ENCODE assay signal across 11 mouse cellular contexts in genomic region chr13:92828820-92829219, GRCm38 (mm10). TPM values are rescaled to one million over a fixed set of nuclear protein-coding genes. Genes with fewer than 3 reads are reported as not detected.
DNase-seq lines count a peak whose midpoint lies in the region; ATAC-seq and TF ChIP-seq lines count a peak whose summit lies in the region.
"Had no signal": no experiment of that assay in that cellular context is flagged by ENCODE, and none has a peak within 500 bp of the region (broad histone marks: within the 10 kb centered on the region; RNA-seq: fewer than 3 reads in every experiment).

No protein-coding gene starts in this region.

- H3K4me2 ChIP-seq in lung, embryonic 14.5 days: 0 out of 2 replicates have a peak overlapping the region, but pooled peaks have one; percentile 7
- H3K4me2 ChIP-seq in embryonic facial prominence, embryonic 14.5 days (ENCODE audit: low read depth, low read length): peak overlapping the region; percentile 33
- H3K4me2 ChIP-seq in myocyte (ENCODE audit: low read depth): peak overlapping the region; percentile 52

- H3K27me3 ChIP-seq in heart, embryonic 10.5 days (ENCODE audit: insufficient read depth, poor library complexity, severe bottlenecking): no peaks in the 10 kb centered on the region
- H3K27me3 ChIP-seq in lung, embryonic 14.5 days (ENCODE audit: insufficient read depth, low read length): no peaks in the 10 kb centered on the region
- no peaks in the 10 kb centered on the region for H3K27me3 ChIP-seq in embryonic facial prominence, embryonic 14.5 days (replicated peaks; ENCODE audit: control insufficient read depth, insufficient read depth, low read length)
- H3K27me3 ChIP-seq in myocyte (ENCODE audit: control insufficient read depth, insufficient read depth, insufficient read length): no peaks in the 10 kb centered on the region

- no peak overlapping the region for H3K4me3 ChIP-seq in heart, embryonic 10.5 days
- H3K4me3 ChIP-seq in lung, embryonic 14.5 days (ENCODE audit: low read depth, low read length): no peak overlapping the region
- H3K4me3 ChIP-seq in embryonic facial prominence, embryonic 14.5 days (ENCODE audit: low read depth, low read length): peak overlapping the region; percentile 1; the same call in 1 of the 2 replicates
- no peak overlapping the region for H3K4me3 ChIP-seq in myocyte

- H3K9ac ChIP-seq in lung, embryonic 14.5 days: no peak overlapping the region
- H3K9ac ChIP-seq in embryonic facial prominence, embryonic 14.5 days (ENCODE audit: low read depth, low read length): no peak overlapping the region

- ATAC-seq in lung, embryonic 14.5 days (ENCODE audit: insufficient read depth): no peak
- ATAC-seq in embryonic facial prominence, embryonic 14.5 days (ENCODE audit: low read depth): peak; percentile 88

- H3ac ChIP-seq in myocyte (ENCODE audit: control insufficient read depth, insufficient read length): no peak overlapping the region

- H3K9me3 ChIP-seq in heart, embryonic 10.5 days: no peaks in the 10 kb centered on the region
- no peaks in the 10 kb centered on the region for H3K9me3 ChIP-seq in lung, embryonic 14.5 days (ENCODE audit: low read depth, low read length)
- no peaks in the 10 kb centered on the region for H3K9me3 ChIP-seq in embryonic facial prominence, embryonic 14.5 days (ENCODE audit: control insufficient read depth, low read length)

- H3K36me3 ChIP-seq in heart, embryonic 10.5 days: no peaks in the 10 kb centered on the region
- H3K36me3 ChIP-seq in lung, embryonic 14.5 days (ENCODE audit: insufficient read depth): no peaks in the 10 kb centered on the region
- no peaks in the 10 kb centered on the region for H3K36me3 ChIP-seq in embryonic facial prominence, embryonic 14.5 days (ENCODE audit: control insufficient read depth, insufficient read depth, low read length)
- H3K36me3 ChIP-seq in myocyte (ENCODE audit: control insufficient read depth, insufficient read depth): no peaks in the 10 kb centered on the region

- WGBS in heart, embryonic 10.5 days: 59% methylated on average over 10 of the region's 10 CpGs
- WGBS in lung, embryonic 14.5 days: 46% methylated on average over 10 of the region's 10 CpGs
- WGBS in embryonic facial prominence, embryonic 14.5 days: 35% methylated on average over 10 of the region's 10 CpGs

- no peak for TF ChIP-seq POLR2A in myocyte (IDR thresholded peaks at IDR 0.05; ENCODE audit: insufficient read length, low read depth)

- no peaks in the 10 kb centered on the region for H3K79me2 ChIP-seq in myocyte (ENCODE audit: control insufficient read depth, insufficient read depth)

- H3K27ac ChIP-seq in heart, embryonic 10.5 days: no peak overlapping the region
- no peak overlapping the region for H3K27ac ChIP-seq in lung, embryonic 14.5 days (ENCODE audit: low read depth)
- H3K27ac ChIP-seq in embryonic facial prominence, embryonic 14.5 days (replicated peaks; ENCODE audit: low read depth, low read length): peak overlapping the region; percentile 59
- H3K27ac ChIP-seq: macrophage had no signal

- peak; percentile 58 for DNase-seq in heart, embryonic 10.5 days (ENCODE audit: low spot score)
- no peak for DNase-seq in heart, adult 8-10 months (ENCODE audit: low spot score)
- DNase-seq in lung, embryonic 14.5 days: peak; percentile 12
- DNase-seq in lung, postnatal 36 days: no peak
- DNase-seq in embryonic facial prominence, embryonic 14.5 days (ENCODE audit: low spot score): peak; percentile 80
- no peak for DNase-seq in left cerebral cortex, adult 9 months (ENCODE audit: low spot score in 2 of 2)
- DNase-seq in lung, postnatal 10 days: no peak
- DNase-seq: adrenal gland, postnatal 25 days; right cerebral cortex, postnatal 25 days had no signal

- no peaks in the 10 kb centered on the region; the same call in 1 of the 2 replicates for H3K4me1 ChIP-seq in heart, embryonic 10.5 days
- no peaks in the 10 kb centered on the region for H3K4me1 ChIP-seq in lung, embryonic 14.5 days (ENCODE audit: insufficient read depth)
- H3K4me1 ChIP-seq in embryonic facial prominence, embryonic 14.5 days (ENCODE audit: control insufficient read depth, insufficient read depth, low read length): peaks cover 9% of the 10 kb centered on the region; the same call in 1 of the 2 replicates

- no peak for TF ChIP-seq CTCF in lung, embryonic 14.5 days (IDR thresholded peaks at IDR 0.05; ENCODE audit: low read depth)

TF ChIP-seq in myocyte, 11 proteins besides CTCF, POLR2A, EP300 and RAD21:
- TF ChIP-seq CEBPB (IDR thresholded peaks at IDR 0.05; ENCODE audit: insufficient read depth, poor library complexity, severe bottlenecking) (no peak), MYOG (IDR thresholded peaks at IDR 0.05; ENCODE audit: control insufficient read depth in 1 of 3, insufficient read depth in 1 of 3, insufficient read length in 2 of 3, low read depth in 2 of 3) (no peak), POLR2AphosphoS2 (IDR thresholded peaks at IDR 0.05; ENCODE audit: insufficient read length, low read depth) (no peak), MYOD1 (IDR thresholded peaks at IDR 0.05; ENCODE audit: control insufficient read depth in 1 of 3, insufficient read length in 2 of 3, low read depth in 2 of 3) (no peak), SRF (IDR thresholded peaks at IDR 0.05; ENCODE audit: control insufficient read depth, insufficient read length, low read depth) (no peak), TCF12 (IDR thresholded peaks at IDR 0.05; ENCODE audit: insufficient read depth, poor library complexity, severe bottlenecking) (no peak), E2F4 (IDR thresholded peaks at IDR 0.05; ENCODE audit: insufficient read depth) (no peak), MAX (IDR thresholded peaks at IDR 0.05; ENCODE audit: low read depth) (no peak), REST (IDR thresholded peaks at IDR 0.05; ENCODE audit: insufficient read depth, insufficient read length) (no peak), USF1 (IDR thresholded peaks at IDR 0.05; ENCODE audit: low read depth) (no peak), TCF3 (IDR thresholded peaks at IDR 0.05; ENCODE audit: insufficient read length, low read depth) (no peak)

RNA-seq across cellular contexts. Expression of gene Mtx3, which starts 15.7 kb away (rescaled TPM):
- polyA plus RNA-seq in heart, embryonic 10.5 days (2016; fragmentation: Nextera tagmentation; extraction: Ambion mirVana): 2.7 and 3.5 TPM in 2 replicates
- 10 to 100 TPM in 1 of 4 experiments, 1 to 10 TPM in 3; 4.6 to 10.2 (median 6.6) TPM for total RNA-seq in heart, adult 8-10 months (2022)
- polyA plus RNA-seq in lung, embryonic 14.5 days (2014; fragmentation: Nextera tagmentation; extraction: Ambion mirVana): 4.9 and 5.6 TPM in 2 replicates
- polyA plus RNA-seq in embryonic facial prominence, embryonic 14.5 days (2014; fragmentation: Nextera tagmentation; extraction: Ambion mirVana): 4.1 and 4.8 TPM in 2 replicates
- 1.9 TPM for polyA plus RNA-seq in myocyte (2012; fragmentation: generic; extraction: Trizol)

RNA-seq across cellular contexts. Expression of gene Thbs4, which starts 34.2 kb away (rescaled TPM):
- 38.0 and 59.9 TPM in 2 replicates for polyA plus RNA-seq in heart, embryonic 10.5 days (2016; fragmentation: Nextera tagmentation; extraction: Ambion mirVana)
- 1 to 10 TPM; 4.5 to 7.9 (median 6.6) TPM for total RNA-seq in heart, adult 8-10 months (2022)
- polyA plus RNA-seq in lung, embryonic 14.5 days (2014; fragmentation: Nextera tagmentation; extraction: Ambion mirVana): 1.1 and 2.9 TPM in 2 replicates
- polyA plus RNA-seq in embryonic facial prominence, embryonic 14.5 days (2014; fragmentation: Nextera tagmentation; extraction: Ambion mirVana): 56.8 and 64.8 TPM in 2 replicates
- not detected for polyA plus RNA-seq in myocyte (2012; fragmentation: generic; extraction: Trizol)
- polyA plus RNA-seq: macrophage had no signal

Comparison
In these comparisons a context has a peak if more than half of its experiments do, and no peak if none do; other contexts are left out.
1. DNase-seq: peak in heart, embryonic 10.5 days (single experiment), lung, embryonic 14.5 days (single experiment) and embryonic facial prominence, embryonic 14.5 days (single experiment); none in heart, adult 8-10 months (single experiment), lung, postnatal 36 days (single experiment), left cerebral cortex, adult 9 months (0 of 2) and lung, postnatal 10 days (single experiment).
2. Peak in every context shown above with its lines, with median percentiles within 50 percentile points of each other: H3K4me2 ChIP-seq.